ENCODE assay signal across 12 mouse cellular contexts in the genomic region with DNA sequence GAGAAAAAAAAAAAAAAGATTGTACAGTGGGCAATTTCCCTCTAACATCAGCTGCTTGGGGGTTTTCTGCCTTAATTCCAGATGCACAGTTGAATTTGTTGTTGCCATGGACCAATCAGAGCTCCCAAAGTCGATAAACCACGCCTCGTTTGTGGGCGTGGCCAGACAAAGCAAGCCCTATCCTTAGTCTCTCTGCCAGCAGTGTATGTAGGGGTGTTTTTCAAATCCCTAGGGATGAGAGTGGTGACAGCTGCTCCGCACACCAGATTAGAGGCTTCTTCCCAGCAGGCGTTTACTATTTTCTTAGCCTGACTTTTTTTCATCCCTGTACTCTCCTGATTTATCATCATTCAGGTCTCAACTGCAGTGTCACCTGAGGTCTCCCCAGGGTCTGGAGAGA. TPM values are rescaled to one million over a fixed set of nuclear protein-coding genes. Genes with fewer than 3 reads are reported as not detected.
DNase-seq lines count a peak whose midpoint lies in the region; ATAC-seq and TF ChIP-seq lines count a peak whose summit lies in the region.
"Had no signal": no experiment of that assay in that cellular context is flagged by ENCODE, and none has a peak within 500 bp of the region (broad histone marks: within the 10 kb centered on the region; RNA-seq: fewer than 3 reads in every experiment).

No protein-coding gene starts in this region.

- no peak overlapping the region for H3K4me3 ChIP-seq in kidney, adult 2 months (ENCODE audit: insufficient read depth, low read depth, low read length)

- no peaks in the 10 kb centered on the region for H3K36me3 ChIP-seq in kidney, adult 2 months (ENCODE audit: control insufficient read depth, insufficient read depth, low read length)

- 50% methylated on average over 6 of the region's 6 CpGs for WGBS in kidney, adult 2 months

- no peak for TF ChIP-seq POLR2A in kidney, adult 2 months (IDR thresholded peaks at IDR 0.05; ENCODE audit: low read depth, low read length)

- no peaks in the 10 kb centered on the region for H3K27me3 ChIP-seq in kidney, adult 2 months (replicated peaks; ENCODE audit: control insufficient read depth, insufficient read depth, low read length)

- no peaks in the 10 kb centered on the region for H3K4me1 ChIP-seq in kidney, adult 2 months (ENCODE audit: control insufficient read depth, insufficient read depth, low read length)

- no peak for TF ChIP-seq CTCF in kidney, adult 2 months (conservative IDR thresholded peaks at IDR 0.05; ENCODE audit: insufficient read depth, insufficient read length, low read depth, low read length)

- no peak for ATAC-seq in cerebellum, adult (ENCODE audit: insufficient number of reproducible peaks, low FRiP score, low TSS enrichment)
- ATAC-seq: forebrain, embryonic 16.5 days had no signal

- peak; percentile 49 for DNase-seq in kidney, adult 2 months
- DNase-seq in kidney, adult 8-10 months = no peak
- DNase-seq in A20 (ENCODE audit: low read depth, low spot score) (peak; percentile 69), MN1 (ENCODE audit: low spot score) (peak; percentile 30)
- peak; percentile 31 for DNase-seq in induced T-regulatory cell, adult 2 months (ENCODE audit: low read depth)
- no peak for DNase-seq in cerebellum, adult 8-10 months
- DNase-seq in testis, postnatal 10 days (ENCODE audit: low spot score) = no peak
- DNase-seq: cerebellum, adult 11 months; right cerebral cortex, postnatal 4 days; thymus, postnatal 4 days had no signal

- no peak overlapping the region for H3K27ac ChIP-seq in kidney, adult 2 months (ENCODE audit: insufficient read depth, low read depth, low read length)

RNA-seq across cellular contexts. Expression of gene Smtn, which starts 7.6 kb away (rescaled TPM):
- 52.3 and 57.2 TPM in 2 replicates for polyA plus RNA-seq in kidney, adult 2 months (2012; rRNA removed)

RNA-seq across cellular contexts. Expression of gene Selenom, which starts 33.5 kb away (rescaled TPM):
- polyA plus RNA-seq in kidney, adult 2 months (2012; rRNA removed) = 136 and 163 TPM in 2 replicates

RNA-seq across cellular contexts. Expression of gene Inpp5j, which starts 43.3 kb away (rescaled TPM):
- 24.0 and 28.0 TPM in 2 replicates for polyA plus RNA-seq in kidney, adult 2 months (2012; rRNA removed)

RNA-seq across cellular contexts. Expression of gene Pla2g3, which starts 59.9 kb away (rescaled TPM):
- polyA plus RNA-seq in kidney, adult 2 months (2012; rRNA removed) = 0.19 and 0.27 TPM in 2 replicates

Comparison
In these comparisons a context has a peak if more than half of its experiments do, and no peak if none do; other contexts are left out.
1. DNase-seq: peak in kidney, adult 2 months (single experiment), A20 (single experiment), MN1 (single experiment) and induced T-regulatory cell, adult 2 months (single experiment); none in kidney, adult 8-10 months (0 of 2), cerebellum, adult 8-10 months (single experiment) and testis, postnatal 10 days (single experiment).